Mouse (Mus musculus) CD4-positive helper T cell, adult 2 months (primary cell): ENCODE data around the gene Fgf13.

ENCODE experiments used
- DNase-seq: peaks from one replicate; pipeline ENCODE4 v3.0.0-alpha.2; 2012; ENCODE audit warnings: low read depth, missing footprints, low spot score

Gene Fgf13

GRCm38 (mm10) chrX:59567695-59568431, at the start of gene Fgf13:
Gene Fgf13 (minus strand): TSS chrX:59568071.
- peak; percentile 65 for DNase-seq

GRCm38 (mm10) chrX:59606535-59606934, 38.7 kb upstream of the Fgf13 start:
- peak; percentile 50 for DNase-seq

GRCm38 (mm10) chrX:59589050-59589449, 21.2 kb upstream of the Fgf13 start:
- peak; percentile 49 for DNase-seq

GRCm38 (mm10) chrX:59585508-59586186, 17.8 kb upstream of the Fgf13 start:
- peak; percentile 48 for DNase-seq

- no peak for DNase-seq
Measured at GRCm38 (mm10) chrX:59584034-59584433, 16.2 kb upstream of the Fgf13 start.

GRCm38 (mm10) chrX:59566826-59567694, 811 bp downstream of the Fgf13 start:
- DNase-seq: peak; percentile 51

GRCm38 (mm10) chrX:59566017-59566679, 1.7 kb downstream of the Fgf13 start:
- peak; percentile 28 for DNase-seq

GRCm38 (mm10) chrX:59547931-59548330, 19.9 kb downstream of the Fgf13 start:
- DNase-seq: no peak

- peak; percentile 64 for DNase-seq
Measured at GRCm38 (mm10) chrX:59508273-59508672, 59.6 kb downstream of the Fgf13 start.

GRCm38 (mm10) chrX:59493388-59493787, 74.5 kb downstream of the Fgf13 start:
- no peak for DNase-seq

GRCm38 (mm10) chrX:59485426-59485825, 82.4 kb downstream of the Fgf13 start:
- DNase-seq: no peak

- DNase-seq: no peak
Measured at GRCm38 (mm10) chrX:59402596-59403285, 165.1 kb downstream of the Fgf13 start.

- no peak for DNase-seq
Measured at GRCm38 (mm10) chrX:59290916-59291411, 276.9 kb downstream of the Fgf13 start.

- DNase-seq: no peak
Measured at GRCm38 (mm10) chrX:59251576-59251975, 316.3 kb downstream of the Fgf13 start.

GRCm38 (mm10) chrX:59243752-59244151, 324.1 kb downstream of the Fgf13 start:
- DNase-seq: no peak

GRCm38 (mm10) chrX:59243176-59243575, 324.7 kb downstream of the Fgf13 start:
- DNase-seq: no peak

GRCm38 (mm10) chrX:59241460-59241747, 326.5 kb downstream of the Fgf13 start:
- no peak for DNase-seq

GRCm38 (mm10) chrX:59240683-59241459, 327.0 kb downstream of the Fgf13 start:
- DNase-seq: no peak

GRCm38 (mm10) chrX:59220675-59221074, 347.2 kb downstream of the Fgf13 start:
- DNase-seq: no peak

- DNase-seq: no peak
Measured at GRCm38 (mm10) chrX:59201146-59201545, 366.7 kb downstream of the Fgf13 start.
